Mouse (Mus musculus) frontal cortex, adult (tissue): ENCODE measurements at regions not wholly inside any gene's neighbourhood (a gene's known extent, or its start where the extent isn't known, plus 50 kb on each side); places are given as distances from the start of the nearest gene placed in this dataset.

Experiments used
- ATAC-seq: cut with Nextera tagmentation; 2 replicates; pipeline ENCODE4 v1.9.2; 2017; ENCODE audit warnings: mild to moderate bottlenecking, moderate library complexity, mixed read lengths; ENCODE audit not compliant: low TSS enrichment

DNA sequence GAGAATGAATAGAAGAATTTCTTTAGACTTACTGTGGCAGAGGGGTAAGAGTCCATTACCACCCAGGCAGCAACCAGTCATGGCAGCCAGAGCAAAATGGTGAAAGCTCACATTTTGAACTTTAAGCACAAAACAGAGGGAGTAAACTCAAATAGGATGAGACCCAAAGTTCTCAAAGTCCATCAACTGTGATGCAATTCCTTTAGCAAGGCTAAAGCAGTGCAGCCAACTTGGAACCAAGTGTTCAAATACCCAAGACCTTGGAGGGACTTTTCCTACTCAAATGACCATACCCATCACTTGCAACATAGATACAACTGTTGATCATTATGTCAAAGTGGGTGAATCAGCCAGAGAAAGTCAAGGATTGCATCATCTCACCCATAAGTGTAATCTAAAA is 380.1 kb downstream of the Hace1 start:
- ATAC-seq, result no peak

DNA sequence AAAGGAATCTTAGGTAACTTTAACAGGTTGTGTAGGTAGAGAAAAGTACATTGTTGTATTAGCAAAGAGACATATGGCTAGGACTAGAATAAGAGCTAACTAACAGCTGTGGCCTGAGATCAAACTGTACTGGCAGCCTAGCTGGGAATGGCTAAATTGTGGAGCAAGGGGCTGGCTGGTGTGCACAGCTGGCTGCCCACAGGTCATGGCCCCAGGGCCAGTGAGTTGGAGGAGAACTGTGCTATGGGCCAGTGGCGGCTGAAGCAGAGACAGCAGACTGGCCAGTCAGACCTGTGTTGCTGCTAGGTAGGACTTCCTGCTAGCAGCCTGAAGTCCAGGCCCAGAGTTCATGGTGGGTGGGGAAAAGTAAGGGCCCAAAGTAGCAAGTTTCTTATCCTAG is 394.6 kb downstream of the Hace1 start:
- ATAC-seq, result no peak

DNA sequence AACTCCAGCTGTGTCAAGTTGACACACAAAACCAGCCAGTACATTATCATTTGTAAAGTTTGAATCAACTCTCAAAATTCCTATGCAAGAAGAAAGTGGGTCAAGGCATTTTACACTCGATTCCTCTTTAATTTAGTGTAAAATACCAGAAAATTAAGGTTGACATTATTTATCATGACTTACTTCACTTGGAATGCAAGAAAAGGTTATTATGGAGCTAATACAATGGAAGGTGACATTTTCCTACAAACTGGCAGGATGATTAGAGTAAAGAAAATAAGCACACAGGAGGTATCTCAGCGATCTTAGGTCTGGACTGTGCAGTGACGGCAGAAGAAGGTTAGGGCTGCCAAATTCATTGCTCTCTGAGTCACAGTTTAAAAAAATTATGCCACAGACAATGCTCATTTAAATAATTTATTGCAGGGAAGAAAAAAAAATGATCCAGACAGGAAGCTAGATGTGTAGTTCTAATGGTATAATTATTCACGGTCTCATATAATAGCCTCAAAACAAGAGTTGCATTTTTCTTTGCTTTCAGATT is 405.2 kb downstream of the Hace1 start:
- peak; percentile 70 for ATAC-seq

- ATAC-seq, result peak; percentile 66
These were observed 406.2 kb downstream of the Hace1 start for GRCm38 (mm10) chr10:45983671-45984335.

DNA sequence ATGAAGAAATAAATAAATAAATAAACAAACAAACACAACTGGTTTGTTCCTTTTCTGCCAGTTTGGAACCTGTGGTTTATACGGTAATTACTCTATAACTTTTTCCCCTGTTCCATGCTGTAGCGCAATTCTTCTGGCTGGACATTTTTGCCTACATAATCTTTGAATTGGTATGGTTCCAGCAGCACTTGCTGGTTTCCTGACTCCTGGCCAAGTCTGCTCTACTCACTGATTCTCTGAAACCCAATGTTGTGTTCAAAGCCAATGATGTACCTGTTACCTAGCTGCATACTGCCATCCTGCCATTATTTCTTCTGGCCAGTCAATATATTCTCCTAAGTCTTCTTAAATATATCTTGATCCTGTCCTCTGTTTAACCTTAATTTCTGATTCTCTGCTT is 408.7 kb downstream of the Hace1 start:
- ATAC-seq, result no peak

- peak; percentile 98 for ATAC-seq
These were observed 428.7 kb downstream of the Hace1 start for GRCm38 (mm10) chr10:46006319-46006718.

- peak; percentile 97 for ATAC-seq
These were observed 434.4 kb downstream of the Hace1 start for GRCm38 (mm10) chr10:46011916-46012596.

DNA sequence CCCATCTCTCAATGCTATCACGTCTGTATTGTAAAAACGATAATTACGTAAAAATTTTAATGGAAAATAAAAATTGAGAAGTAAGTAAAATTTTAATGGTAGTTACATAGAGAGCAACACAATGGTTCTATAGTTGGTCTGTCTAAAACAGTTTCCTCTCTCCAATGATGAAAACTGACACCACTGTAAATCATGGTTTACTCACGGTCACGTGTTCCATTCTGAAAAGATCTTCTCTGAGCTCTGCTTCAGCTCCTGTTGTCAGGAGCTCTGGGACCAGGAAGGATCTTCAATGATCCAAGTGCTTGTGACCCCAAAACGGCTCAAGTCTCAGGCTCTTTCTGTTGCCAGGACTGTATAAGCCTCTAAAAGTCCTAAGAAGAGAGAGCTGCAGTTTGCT is 435.0 kb downstream of the Hace1 start:
- no peak for ATAC-seq

GRCm38 (mm10) chr10:46016295-46016694 is 438.7 kb downstream of the Hace1 start:
- no peak for ATAC-seq

DNA sequence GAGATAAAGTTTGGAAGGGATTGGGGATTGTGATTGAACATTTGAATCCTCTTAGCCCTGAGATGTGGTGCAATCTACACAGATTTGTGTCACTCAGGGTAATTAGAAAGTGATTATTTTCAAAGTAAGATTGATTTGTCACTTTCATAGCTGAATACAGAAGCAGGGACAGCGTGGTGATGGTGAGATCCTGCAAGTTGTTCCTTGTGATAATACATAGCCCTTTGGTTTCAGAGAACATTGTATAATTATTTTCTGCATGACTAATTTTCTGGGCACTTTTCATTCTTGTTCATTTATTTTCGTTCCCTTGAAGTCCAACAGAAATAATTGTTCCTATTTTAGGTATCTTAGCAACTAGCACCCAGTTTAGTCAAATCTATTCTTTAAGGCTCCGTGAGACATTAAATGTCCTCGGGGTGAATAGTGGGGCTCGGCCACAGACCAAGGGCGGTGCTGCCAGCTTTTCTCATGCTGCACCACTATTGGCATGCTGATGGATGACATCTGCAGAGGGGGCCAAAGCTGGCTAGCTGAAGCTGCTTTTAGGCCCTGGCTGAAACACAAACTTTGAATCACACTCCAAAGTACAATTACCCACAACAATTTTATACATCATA is 468.0 kb downstream of the Hace1 start:
- ATAC-seq, result peak; percentile 65

DNA sequence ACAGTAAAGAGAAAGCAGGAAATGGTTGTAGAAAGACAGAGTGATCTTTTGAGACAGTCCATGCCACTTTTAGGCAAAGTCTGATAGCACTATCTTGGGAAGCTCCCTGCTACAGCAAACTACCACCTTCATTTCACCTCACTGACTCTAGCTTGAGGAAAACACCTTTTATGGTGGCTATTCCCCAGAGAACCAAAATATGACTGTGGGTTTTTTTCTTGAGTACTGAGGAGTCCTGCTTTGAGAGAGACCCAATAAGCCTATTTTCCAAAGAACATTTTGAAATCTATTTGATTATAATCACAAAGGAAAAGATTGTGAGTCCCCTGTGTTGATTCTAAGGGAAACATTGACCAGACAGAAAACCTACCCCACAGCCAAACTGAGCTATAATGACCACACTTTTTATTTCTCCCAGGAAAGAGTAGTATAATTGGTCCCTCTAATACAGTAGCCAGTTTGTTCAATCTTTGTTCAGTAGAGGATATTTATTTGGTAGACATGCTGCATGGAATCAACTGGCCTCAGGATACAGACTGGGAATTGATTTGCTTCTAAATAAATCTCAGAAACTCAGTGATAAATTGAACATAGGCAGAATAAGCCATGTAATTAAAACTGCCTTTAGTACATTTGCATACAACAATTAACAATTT is 468.6 kb downstream of the Hace1 start:
- no peak for ATAC-seq

- ATAC-seq, result no peak
These were observed 469.3 kb downstream of the Hace1 start for GRCm38 (mm10) chr10:46046890-46047414.

DNA sequence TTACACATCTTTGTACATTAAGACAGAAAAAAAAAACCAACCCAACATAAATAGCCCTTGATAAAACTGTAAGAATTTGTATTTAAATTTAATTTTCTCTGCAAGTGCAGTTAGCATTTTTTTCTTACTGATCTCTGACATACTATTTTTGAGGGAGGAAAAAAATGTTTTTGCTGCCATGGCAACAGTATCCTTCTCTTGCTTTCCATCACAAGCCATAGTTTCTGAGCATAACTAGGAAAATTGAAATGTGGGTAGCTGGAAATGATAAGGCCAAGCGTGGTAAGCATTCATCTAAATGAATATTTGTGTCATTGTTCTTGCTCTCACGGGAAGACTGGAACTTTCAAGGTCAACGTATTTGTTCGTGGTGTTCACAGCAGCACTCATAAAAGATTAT is 470.0 kb downstream of the Hace1 start:
- ATAC-seq, result peak; percentile 48; the same call in 1 of the 2 replicates

DNA sequence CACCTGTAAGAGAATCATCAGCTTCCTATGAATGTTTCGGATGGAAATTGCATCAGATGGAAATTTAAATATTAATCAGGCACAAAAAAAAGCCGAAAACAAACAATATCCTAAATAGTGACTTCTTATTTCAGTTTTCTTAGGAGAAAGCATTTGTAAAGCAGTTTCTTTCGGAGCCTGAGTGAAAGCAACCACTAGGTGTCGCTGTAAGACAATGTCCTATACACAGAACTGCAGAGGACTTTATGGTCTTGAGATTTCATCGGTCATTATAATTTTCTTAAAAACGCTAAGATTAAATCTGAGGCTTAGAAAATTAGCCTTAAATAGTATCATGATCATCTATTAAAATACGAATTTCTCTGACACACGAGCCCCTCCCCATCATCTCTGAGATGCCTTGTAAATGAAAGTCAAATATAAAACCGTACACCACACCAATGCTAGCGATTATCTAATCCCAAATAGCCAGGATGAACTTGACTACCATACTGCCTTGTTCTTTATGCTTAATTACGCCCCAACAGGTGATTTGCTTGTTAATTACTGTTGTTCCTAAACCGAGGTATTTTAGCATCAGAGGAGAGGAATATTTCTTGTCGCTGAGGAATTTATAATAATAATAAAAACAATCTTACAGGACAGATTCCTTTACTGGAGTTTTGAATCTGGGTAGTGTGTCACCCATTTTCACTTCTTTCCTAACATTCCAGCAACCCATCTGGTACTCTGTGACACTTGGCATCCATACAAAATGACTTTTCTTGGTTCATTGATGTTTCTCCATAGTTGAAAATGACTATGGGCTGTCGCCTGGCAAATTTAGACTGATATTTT is 480.0 kb downstream of the Hace1 start:
- ATAC-seq, result peak; percentile 85

GRCm38 (mm10) chr10:46058199-46058472 is 480.5 kb downstream of the Hace1 start:
- no peak for ATAC-seq

- ATAC-seq, result no peak
These were observed 481.7 kb downstream of the Hace1 start for GRCm38 (mm10) chr10:46059285-46059684.

DNA sequence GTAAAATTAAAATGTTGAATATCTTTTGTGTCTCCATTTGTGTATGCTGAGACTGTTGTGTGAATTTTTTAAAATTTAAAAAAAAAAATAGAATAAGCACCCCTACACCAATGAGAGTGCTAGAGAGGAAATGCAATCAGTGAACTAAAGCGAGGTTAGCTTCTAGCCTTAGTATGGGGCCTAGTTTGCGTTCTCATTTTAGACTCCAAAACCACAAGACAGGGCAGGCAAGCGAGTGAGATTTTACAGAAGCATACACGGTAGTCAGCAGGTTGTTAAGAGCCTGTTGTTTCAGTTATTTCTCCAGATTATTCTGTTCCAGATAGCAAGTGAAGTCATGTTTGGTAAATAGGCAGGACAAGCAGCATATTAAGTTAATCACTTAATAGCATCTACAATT is 486.2 kb downstream of the Hace1 start:
- ATAC-seq, result no peak

- ATAC-seq, result no peak
These were observed 493.1 kb downstream of the Hace1 start for GRCm38 (mm10) chr10:46070766-46071165.

DNA sequence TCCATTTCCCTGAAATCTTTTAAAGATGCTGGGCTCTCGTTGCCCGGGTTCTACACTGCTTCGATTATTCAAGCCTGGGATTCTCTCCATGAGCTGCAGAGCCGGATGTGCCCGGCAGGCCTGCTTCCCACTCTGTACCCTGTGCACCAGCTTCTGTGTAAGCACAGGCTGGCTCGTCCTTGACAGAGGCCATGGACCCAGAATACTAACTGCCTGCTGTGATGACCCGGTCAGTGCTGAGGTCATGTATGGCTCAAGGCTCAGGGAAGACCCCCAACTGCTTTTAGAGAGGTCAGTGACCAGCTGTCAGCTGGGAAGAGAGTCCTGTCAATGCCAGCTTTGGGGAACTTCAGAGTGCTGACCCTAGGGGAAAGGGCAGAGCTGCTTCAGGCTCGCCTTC is 493.6 kb downstream of the Hace1 start:
- no peak for ATAC-seq

DNA sequence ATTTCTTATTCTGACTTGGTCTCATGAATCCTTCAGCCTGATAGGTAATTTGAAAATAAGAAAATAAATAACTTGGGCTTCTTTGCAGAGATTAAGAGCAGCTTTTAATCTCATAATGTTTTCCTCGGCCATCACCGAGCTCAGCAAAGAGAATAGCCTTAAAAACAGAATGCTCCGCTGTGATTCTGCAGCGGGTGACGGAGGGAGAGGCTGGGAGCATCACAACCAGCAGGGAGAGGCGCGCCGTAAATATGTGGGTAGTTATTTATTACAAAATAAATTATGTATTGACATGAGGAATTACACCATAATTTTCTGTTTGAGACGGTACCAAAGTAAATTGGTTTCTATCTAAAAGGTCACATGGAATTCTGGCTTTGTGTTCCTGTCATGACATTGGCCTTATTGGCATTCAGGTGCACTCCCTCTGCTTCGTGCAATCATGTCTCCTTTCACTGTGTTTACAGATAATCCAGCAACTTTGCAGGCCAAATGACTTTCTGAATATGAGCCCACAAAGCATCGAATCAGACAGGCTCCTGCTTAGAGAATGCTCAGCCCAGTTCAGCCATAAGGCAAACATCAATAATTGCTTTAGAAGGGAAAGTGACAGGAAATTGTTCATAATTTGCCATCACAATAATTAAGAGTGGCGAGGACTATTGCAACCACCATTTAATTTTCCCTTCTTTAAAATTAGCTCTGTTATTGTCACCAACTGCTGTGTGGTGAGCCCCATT is 494.4 kb downstream of the Hace1 start:
- ATAC-seq, result no peak
